Mouse (Mus musculus) megakaryocyte, embryonic 14.5 days (primary cell): ENCODE results near the gene Tex19.2.

Source experiments
- FLI1 ChIP-seq: IDR thresholded peaks from 2 replicates; pipeline ENCODE4 v1.6.1; 2012; ENCODE audit warnings: low read length, inconsistent platforms, mixed read lengths
- GATA1 ChIP-seq: IDR thresholded peaks from 3 replicates; pipeline ENCODE4 v1.6.1; 2012; ENCODE audit warnings: mixed read lengths, low read length, inconsistent platforms, borderline replicate concordance

DNA sequence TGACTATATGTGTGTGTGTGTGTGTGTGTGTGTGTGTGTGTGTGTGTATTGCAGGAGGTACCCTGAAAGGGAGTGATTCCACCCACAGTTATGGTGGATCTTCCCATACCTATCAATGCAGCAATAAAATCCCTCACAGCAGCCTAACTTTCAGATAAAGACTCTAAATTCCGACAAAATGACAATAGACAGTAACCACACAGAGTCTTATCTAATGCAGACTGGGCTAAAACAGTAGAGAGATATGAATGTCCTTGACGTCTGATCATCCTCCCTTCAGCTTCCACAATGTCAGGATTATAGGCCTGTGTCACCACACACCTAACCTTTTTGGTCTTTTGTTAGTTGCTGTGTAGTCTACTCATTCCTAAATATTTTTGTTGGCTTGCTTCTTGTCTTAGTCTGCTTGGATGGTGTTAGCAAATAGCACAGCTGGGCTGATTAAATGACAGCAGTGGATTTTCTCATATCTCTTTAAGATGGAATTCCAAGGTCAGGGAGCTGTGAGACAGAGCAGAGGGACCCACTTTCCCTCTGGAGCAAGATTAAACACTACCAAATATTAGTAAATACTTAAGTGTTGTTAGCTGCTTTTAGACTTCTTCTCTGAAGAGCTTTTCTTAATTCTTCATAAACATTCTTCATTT lies 3.7 kb upstream of the Tex19.2 start:
- no peak for TF ChIP-seq FLI1
- TF ChIP-seq GATA1 = no peak
